Mouse (Mus musculus) kidney, postnatal 10 days (tissue): ENCODE measurements at regions not wholly inside any gene's neighbourhood (a gene's known extent, or its start where the extent isn't known, plus 50 kb on each side); places are given as distances from the start of the nearest gene placed in this dataset.

Experiments
- DNase-seq: peaks from one replicate; pipeline ENCODE4 v3.0.0; 2021; ENCODE audit warnings: mixed read lengths

DNA sequence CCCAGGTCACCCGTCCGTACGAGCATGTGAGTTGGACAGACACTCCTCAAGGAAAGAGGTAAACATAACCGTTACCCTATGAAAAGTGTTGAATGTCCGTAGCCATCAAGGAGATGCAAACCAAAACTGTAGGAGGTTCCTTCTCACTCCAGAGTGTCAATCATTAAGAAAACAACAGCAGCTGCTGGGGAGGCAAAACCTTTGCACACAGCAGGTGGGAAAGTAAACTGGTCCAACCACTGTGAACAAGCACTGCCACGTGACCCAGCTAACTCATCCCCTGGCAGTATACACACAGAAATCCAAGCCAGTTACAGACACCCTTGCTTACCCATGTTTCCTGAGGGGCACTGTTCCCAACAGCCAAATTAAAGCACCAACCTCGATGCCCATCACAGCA, 54.7 kb upstream of the Irx5 start:
- DNase-seq, result no peak

DNA sequence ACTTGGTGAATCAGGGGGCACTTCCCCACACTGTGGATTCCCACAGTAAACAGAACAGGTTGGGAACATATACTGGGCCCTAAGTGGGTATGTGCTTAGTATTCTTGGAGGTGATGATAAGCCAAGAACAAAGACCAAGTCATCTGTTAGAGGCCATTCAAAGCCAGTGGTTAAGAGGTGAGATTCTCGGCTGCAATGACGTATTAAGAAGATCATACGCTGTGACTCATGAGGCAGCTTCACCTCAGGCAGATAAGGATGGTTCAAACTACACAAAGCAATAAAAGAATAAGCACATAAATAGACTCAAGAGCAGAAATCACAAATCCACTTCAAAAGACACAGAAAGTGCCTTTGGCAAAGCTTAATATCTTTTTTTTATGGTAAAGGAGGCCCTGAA, 56.4 kb upstream of the Irx5 start:
- no peak for DNase-seq

DNA sequence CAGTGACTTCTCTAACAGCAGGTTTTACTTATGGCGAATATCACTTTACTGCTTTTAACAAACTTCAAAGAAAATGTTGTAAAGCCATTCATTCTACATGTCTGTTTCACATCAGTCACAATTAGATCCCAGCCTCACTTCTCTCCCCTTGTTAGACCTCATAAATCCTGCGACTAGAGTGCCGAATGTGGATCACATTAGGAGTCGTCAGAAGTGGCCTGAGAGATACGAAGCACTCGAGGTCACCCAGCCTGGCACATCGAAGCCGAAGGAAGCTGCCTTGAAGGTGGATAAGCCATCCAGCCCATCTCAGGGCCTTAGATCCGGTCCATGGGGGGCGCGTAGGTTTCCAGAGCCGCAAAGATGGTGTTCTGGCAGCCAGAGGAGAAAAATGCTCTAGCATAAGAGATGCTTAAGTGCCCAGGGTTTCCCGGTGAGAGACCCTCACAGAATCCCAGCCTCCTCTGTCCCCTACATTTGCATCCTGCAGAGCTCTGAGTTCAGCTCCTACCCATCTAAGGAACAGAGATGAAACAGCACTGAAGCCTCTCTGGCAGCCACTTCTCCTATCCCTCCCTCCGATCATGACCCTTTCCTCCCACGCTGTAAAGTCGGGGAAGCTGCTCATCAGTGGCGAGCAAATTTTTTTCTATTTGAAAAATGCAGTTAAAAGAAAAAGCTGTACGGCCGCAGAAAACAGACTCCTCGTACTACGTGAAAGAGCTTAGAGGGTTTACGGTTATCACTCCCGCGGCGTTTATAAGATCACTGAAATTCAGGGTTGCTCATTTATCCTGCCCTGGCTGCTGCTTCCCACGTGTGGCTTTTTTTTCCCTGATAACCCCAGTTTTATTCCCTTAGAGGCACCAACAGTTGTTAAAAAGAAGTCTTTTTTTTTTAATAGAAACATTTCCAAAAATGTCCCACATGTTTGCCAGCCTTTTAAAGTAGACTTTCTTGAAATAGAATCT, 70.3 kb upstream of the Irx5 start:
- no peak for DNase-seq

DNA sequence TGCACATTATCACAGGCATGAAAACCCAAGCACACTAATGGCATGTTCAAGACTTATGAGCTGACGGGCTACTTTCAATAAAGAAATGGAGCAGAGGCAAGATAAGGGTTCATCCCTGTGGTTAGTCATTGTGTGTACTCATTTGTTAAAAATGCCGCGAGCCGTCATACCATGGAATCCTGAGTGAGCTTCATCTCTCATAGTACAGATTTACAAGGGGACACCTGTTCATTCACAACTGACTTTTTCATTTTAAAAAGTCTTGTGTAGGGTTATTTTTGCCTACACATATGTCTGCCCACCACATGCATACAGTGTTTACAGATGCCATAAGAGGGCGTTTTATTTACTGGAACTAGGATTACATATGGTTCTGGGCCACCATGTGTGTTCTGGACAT, 81.7 kb upstream of the Irx5 start:
- DNase-seq, result no peak

DNA sequence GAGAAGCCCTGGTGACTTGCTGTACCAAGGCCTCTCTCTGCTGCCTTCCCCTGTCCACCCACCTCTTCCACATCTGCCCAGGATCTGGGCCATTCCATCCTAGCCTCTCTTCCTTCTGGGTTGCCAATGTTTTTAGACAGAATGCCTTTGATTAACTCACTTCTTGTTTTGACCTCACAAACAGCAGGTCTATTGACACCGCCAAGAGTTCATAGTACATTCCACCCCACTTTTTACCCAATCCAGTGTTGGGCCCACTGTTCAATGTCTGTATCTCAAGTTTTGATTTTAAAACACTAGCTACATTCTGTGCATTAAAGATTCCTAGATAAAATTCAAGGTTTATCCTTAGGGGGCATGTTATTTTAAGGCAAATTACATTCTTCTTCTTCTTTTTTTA, 84.7 kb upstream of the Irx5 start:
- no peak for DNase-seq

DNA sequence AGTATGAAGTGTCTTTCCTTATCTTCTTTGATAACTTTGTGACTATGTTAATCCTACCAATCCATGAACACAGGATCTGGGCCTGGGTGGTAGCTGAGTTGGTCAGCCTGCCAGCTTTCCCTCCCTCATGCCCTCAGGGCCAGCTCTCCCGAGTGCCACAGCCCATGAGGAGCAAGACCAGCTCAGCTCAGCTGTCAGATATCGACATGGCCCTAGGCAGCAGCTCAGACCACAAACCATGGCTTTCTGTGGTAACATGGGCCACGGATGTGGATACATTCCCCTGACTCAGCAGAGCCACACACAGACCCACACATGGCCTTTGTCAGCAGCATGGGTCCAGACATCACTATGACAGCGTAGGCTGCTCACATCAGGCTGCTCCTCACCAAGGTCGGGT, 85.4 kb upstream of the Irx5 start:
- no peak for DNase-seq

DNA sequence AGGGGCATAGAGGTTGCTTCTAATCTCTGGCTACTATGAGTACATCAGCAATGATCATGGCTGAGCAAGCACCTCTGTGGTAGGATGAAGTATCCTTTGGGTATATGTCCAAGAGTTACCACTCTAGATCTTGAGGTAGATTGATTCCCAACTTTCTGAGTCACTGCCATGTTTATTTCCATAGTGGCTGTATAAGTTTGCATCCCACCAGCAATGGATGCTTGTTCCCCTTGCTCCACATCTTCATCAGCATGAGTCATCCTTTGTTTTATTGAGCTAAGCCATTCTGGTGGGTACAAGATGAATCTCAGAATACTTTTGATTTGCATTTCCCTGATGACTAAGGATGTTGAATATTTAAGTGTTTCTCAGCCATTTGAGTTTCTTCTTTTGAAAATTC, 86.8 kb upstream of the Irx5 start:
- DNase-seq, result no peak

DNA sequence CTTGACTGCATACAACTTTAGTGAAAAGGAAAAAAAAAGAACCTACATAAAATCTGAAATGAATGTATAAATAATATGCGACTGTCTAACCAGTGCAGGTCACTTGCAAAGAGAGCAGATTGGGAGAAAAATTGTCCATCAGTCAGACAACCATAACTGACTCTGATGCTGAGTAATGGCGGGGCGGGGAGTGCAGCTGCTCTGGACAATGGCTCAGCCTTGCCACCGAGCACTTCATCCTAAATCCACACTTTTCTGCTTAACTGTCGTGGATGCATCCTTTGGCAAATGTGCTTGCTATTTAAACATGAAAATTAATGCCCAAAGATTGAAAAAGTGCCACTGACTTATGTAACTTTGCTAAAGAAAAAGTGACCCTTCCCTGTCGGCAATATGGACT, 90.0 kb upstream of the Irx5 start:
- no peak for DNase-seq

DNA sequence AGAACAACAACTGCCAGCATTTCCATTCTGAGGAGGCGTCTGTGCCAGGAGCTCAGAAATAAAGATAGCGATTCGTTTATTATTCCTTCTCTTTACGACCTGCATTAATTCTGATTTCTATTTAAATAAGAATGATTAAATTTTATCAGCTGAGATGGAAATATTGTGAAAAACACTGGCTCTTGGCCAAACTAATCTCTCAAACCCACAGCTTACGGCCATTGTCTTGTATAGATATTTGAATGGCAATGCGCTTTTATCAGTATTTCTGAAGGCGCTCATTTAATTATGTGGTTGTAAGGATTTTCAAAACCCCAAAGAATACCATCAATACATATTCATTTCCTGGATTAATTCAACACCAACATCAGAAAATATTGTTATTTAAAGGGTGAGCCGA, 97.4 kb upstream of the Irx5 start:
- no peak for DNase-seq

DNA sequence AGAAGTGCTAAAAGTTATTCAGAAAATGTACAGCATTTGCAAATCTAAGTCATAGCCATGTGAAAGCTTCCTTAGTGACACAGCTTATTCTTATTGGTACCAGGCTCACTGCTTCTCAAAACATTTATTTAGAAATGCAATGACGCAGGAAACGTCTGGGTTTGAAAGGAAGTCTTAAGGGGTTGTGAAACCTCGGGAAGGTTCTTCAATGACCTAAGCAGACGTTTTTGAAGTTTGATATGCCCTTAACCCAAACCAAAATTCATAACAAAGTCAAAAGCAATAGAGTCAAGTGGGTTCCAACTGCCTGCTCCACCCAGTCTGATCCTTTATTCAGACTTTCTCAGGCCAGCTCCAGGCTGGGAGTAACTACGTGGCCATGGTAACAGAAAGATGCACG, 99.2 kb upstream of the Irx5 start:
- DNase-seq, result no peak

DNA sequence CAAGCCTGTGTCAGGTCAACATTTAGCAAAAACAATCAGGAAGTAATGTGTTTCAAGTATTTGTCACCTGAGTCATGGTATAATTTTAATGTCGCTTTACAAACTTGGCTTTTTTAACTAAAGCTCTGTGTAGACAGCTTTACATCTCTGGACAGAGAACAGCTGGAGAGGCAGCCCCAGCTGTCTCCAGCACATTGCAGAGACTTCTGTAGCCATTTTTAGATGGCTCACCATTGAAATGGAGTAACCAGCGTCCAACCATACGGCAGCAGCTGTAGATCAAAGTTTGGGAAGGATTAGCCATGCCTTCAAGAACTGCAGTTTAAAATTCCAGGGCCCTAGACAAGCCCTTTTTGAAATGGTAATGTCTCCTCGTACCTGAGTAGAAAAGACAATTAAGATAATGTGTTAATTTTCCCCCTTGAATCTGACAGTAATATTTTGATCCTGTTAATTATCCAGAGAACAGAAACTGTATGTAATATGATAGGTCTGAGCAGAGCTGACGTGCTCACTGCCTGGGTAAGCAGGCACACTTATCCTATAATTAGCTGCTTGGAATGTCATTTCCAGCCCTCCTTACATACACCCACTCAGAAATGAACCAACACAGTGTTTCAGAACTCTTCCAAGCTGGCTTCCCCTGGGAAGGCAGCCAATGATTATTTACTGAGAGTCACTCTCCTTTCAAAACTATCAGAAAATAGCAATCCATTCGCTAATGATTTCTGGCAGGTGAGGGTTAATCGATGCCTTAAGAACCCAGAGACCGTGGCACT, 104.6 kb upstream of the Irx5 start:
- DNase-seq, result peak; percentile 12

DNA sequence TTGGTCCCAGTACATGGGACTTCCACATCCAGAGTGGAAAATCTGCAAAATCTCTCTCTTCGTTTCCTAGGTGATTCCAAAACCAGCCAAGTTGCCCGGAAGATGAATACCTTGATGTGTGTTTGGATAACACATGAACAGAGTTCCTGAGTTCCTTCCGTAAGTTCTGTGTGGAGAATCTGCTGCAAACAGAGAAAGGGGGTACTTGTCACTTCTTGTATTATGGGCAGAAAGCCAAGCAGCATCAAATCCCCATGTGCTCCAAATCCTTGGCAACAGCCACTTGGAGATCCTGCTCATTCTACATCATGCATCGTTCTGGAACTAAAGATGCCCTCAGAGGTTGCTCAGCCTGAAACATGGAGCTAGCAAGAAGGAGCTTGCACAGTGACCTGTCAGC, 111.1 kb upstream of the Irx5 start:
- DNase-seq, result no peak

DNA sequence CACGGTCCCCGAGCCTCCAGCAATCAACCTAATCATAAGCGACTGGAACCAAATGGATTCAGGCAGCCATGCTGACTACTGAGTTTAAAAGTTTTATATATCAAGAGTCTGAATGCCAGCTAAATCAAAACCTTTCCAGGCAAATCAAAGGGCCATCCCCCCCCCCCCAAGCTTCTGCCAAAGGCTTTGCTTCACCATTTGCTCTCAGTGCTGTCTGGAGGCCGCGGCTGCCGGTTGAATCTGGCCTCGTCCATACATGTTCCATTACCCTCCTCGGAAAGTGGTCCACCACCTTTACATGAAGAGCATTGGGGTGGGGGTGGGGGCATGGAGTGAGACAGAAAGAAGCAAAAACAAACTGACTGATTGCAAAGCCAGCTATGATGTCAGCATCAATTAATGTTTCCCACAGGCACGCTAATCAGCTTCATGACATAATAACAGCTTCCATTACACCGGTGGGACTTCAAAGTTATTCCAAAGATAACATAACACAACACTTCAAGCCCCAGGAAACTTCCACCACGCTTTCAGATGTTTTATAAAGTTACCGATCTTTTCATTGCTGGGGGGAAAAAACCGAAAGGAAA, 116.6 kb upstream of the Irx5 start:
- no peak for DNase-seq

DNA sequence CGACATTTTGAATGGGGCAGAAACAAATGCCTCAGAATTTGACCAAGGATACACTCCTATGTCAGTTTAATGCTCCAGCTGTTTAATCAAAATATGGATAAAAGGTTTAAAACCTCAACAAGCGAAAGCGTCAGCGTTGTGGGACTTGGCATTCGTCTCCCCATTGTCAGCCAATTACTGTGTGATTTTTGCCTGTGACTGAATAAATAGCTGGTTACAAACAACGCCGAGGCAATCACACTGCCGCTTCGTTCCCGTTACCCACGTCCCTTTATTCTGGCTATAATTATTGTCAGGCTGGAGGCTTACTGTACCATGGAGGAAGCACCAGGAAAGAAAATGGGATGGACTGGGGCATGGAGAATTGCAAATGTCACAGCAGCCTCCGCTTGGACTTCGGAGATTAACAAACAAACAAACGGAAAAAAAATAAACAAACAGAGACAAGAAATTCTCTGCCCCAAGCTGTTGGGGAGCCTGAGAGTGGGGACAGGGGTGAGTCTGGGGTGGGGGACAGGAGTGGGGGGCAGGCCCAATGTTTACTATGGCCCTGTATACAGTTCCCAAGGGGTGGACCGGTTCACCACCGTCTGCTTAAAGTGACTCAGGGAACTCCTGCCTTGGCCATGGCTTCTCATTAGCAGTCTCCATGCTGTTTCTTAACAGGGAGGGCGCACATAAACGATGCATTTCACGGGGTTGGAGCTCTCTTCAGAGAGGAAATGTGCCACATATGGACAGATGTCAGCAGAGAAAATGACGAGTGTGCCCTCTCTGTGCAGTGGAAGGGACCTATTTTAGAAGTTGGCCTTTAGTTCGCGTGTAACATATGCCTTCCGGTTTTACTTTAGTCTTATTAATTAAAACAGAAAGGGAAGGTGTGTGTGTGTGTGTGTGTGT, 125.8 kb upstream of the Irx5 start:
- DNase-seq, result no peak

DNA sequence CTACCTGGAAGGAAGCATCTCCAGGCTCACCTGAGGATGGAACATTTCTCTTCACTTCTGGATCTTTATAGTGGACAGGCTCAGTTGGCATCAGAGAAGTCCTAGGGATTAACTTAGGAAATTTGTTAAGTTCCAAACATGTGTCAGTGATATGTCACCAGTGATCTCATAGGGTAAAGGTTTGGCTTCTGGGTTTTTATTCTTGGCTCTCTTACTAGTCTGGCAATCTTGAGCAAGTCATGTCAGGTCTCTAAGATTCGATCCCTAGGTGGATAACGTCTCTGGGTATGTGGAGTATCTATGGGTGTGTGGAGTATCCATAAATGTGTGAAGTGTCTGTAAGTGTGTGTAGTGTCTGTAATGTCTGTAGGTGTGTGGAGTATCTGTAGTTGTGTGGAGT, 127.9 kb upstream of the Irx5 start:
- DNase-seq, result no peak

DNA sequence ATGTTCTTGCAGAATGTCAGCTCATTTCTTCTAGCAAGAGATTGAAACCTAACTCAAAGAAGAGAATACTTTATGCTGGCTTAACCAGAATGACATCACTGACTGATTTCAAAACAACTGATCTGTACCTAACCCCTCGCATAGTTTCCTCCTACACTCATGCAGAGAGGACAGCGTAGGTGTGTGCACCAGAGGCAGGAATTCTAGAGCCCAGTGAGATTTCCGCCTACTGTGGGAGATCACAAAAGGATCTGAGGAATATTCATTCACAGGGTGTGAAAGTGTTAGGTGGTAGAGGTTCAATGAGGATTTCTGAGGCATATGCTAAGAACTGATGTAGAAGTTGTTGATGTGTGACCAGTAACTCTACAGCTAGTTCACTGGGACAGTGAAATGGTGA, 132.5 kb upstream of the Irx5 start:
- DNase-seq, result no peak

DNA sequence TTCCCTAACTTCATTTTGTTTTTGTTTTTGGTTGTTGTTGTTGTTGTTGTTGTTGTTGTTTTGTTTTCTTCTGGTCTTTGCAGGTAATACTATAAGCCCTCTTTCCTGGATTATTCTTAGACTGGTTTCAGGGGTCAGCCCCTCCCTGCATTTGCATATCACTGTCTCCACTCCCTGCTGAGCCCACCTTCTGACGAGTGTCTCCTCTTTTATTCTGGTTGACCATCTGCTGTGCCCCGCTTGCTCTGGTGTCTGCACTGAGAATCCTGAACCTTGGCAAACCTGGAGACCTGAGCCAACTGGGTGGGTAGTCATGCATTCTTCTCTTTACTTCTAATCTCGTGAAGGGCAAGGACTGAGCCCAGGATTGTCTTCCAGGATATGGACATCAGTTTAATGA, 134.4 kb upstream of the Irx5 start:
- no peak for DNase-seq

DNA sequence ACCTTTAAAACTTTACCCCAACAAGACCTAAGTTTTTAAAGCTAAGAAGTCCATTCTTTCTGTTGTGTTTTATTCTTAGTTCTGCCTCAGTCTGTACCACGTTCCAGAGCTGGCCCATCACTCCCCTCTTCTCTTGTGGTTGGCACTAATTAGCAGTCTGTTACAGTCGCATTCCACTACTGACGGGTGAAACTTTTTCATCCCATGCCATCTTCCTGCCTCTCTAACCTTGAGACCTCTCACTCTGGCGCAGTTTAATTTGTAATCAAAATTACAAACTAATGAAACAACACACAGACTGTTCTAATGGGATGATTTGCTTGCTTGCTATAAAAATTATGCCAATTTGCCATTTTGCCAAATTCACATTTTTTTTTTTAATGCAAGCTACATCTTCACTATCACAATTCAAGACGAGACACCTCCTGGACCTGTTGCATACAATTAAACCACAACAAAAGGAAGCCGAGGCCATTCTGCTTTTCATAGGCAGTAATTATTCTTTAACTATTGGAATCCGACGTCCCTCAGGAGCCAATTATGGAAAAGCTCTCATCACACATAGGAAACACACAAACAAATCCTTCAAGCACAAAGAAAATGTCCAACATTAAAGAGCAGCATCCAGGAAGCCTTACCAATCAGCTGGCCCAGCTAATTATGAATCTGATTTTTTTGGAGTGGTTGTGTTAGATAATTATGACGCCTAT, 138.1 kb upstream of the Irx5 start:
- DNase-seq, result no peak

DNA sequence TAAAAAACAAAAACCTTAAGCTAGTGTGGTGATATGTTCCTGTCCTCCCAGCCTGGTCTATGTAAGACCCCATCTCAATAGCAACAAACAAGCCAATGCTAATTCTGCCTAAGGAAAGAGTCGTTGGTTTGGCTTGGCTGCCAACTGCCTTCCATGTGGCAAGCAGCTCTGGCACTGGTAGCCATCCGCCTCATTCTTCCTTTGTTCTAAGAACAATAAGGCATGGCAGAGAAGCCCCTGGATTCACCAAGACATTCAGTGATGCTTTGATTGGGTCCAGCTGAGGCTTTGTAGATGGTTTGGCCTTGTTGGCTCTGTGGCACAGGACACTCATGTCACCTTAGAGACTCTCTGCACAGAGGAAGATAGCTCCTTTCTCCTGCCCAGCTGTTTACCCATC, 139.9 kb upstream of the Irx5 start:
- DNase-seq, result no peak

DNA sequence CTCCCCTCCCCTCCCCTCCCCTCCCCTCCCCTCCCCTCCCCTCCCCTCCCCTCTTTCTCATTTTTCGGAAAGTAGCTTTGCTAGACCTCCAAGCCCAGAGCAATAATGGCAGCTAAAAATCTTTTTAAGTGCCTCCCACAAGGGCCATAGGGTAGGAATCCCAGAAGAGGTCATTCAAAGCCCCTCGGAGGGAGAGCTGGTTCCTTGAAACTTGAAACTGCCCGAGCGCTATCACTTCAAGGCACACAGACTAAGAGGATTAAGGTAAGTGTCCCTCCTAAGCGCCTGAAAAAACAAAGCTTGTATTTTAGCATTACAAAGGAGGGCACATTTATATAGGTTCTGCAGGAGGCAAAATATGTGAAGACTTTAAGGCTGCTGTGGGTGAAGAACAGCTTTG, 141.2 kb upstream of the Irx5 start:
- DNase-seq, result no peak

DNA sequence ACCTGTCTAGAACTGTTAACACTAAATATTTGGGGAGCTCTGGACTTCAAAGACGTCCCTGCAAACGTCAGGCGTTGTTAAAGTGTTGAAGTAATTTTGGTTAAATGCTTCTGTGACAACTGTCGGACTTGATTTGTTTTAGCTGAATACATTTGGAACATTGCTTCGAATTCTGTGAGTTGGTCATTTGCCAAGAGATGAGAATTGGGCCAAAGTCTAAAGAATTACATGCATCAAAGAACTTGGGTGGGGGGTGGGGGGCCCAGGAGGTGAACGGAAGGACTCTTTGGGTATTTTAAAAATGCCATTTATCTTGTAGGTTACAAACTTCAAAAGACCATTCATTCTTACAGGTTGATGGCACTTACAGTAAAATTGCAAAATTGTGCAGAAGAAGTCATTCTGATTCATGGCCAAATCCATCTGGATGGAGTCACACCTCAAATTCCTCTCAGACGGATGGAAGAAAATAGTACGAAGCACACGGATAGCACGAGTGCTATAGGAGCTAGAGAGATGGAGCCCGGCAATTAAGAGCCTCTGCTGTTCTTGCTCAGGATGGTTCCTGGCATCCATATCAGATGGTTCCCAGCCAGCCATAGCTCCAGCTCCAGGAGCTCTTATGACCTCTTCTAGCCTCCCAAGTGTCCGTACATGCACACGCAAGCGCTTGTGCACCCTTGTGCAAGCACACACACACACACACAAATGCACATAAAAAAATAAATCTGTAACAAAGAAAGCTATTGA, 144.5 kb upstream of the Irx5 start:
- no peak for DNase-seq
